Mouse (Mus musculus) brain, embryonic 18.5 days (tissue): ENCODE data around the gene Krt33b.

Source experiments
- DNase-seq: peaks from one replicate; pipeline ENCODE4 v3.0.0-alpha.2; 2012; ENCODE audit warnings: low read depth, low spot score

The Krt33b gene

GRCm38 (mm10) chr11:99993620-99994383, 35.9 kb downstream of the Krt33b start, which contains the start of gene Krtap17-1:
Gene Krtap17-1, minus strand, starts transcription at chr11:99993994.
- no peak for DNase-seq

- DNase-seq: no peak
Observed at GRCm38 (mm10) chr11:99990571-99990970, 39.1 kb downstream of the Krt33b start.

GRCm38 (mm10) chr11:99989881-99990405, 39.7 kb downstream of the Krt33b start:
- no peak for DNase-seq

GRCm38 (mm10) chr11:99988530-99988929, 41.1 kb downstream of the Krt33b start:
- no peak for DNase-seq

GRCm38 (mm10) chr11:99986180-99986647, 43.5 kb downstream of the Krt33b start, which contains the start of gene Krtap16-1:
Gene Krtap16-1, minus strand, starts transcription at chr11:99986597.
- no peak for DNase-seq

GRCm38 (mm10) chr11:99985291-99986092, 44.2 kb downstream of the Krt33b start:
- no peak for DNase-seq

GRCm38 (mm10) chr11:99983442-99983841, 46.2 kb downstream of the Krt33b start:
- no peak for DNase-seq

- DNase-seq: no peak
Observed at GRCm38 (mm10) chr11:99982731-99983130, 46.9 kb downstream of the Krt33b start.

- DNase-seq: no peak
Observed at GRCm38 (mm10) chr11:99978953-99979352, 50.7 kb downstream of the Krt33b start, which contains the start of gene Krtap29-1. Gene Krtap29-1, minus strand, starts transcription at chr11:99979053.
